Mouse (Mus musculus) mesoderm, embryonic 11.5 days (tissue): Measurements from ENCODE around the gene Rps12.
"Not testable (repeated sequence)": the region's sequence is repeated elsewhere in the genome, so short reads cannot be mapped to it uniquely, and the experiment has no call there.

Experiments
- DNase-seq: peaks from one replicate; pipeline ENCODE4 v3.0.0-alpha.2; 2012; ENCODE audit warnings: low read depth, low spot score

The Rps12 gene

GRCm38 (mm10) chr10:23785599-23785998 is 1.5 kb downstream of the Rps12 start:
- not testable (repeated sequence) for DNase-seq

- no peak for DNase-seq
Measured at GRCm38 (mm10) chr10:23784121-23784520, 3.0 kb downstream of the Rps12 start.

GRCm38 (mm10) chr10:23783493-23783884 is 3.6 kb downstream of the Rps12 start:
- no peak for DNase-seq

- no peak for DNase-seq
Measured at GRCm38 (mm10) chr10:23782855-23783492, 4.1 kb downstream of the Rps12 start.

- no peak for DNase-seq
Measured at GRCm38 (mm10) chr10:23781760-23782735, 5.0 kb downstream of the Rps12 start.

- no peak for DNase-seq
Measured at GRCm38 (mm10) chr10:23780539-23781275, 6.4 kb downstream of the Rps12 start.

GRCm38 (mm10) chr10:23777288-23777945 is 9.7 kb downstream of the Rps12 start:
- DNase-seq, result peak; percentile 46

GRCm38 (mm10) chr10:23754166-23754565 is 32.9 kb downstream of the Rps12 start:
- DNase-seq, result no peak
